Mouse (Mus musculus) heart, adult 2 months (tissue): ENCODE measurements around the gene Asb10. TPM values are rescaled to one million over a fixed set of nuclear protein-coding genes. Genes with fewer than 3 reads are reported as not detected.

Experiments
- DNase-seq, 2 experiments: peaks; one replicate each; pipeline ENCODE4 v3.0.0; 2021
- H3K27ac ChIP-seq: fragments of 200-600 bp; 2 replicates; pipeline ENCODE4 v1.8.1; 2022
- H3K27me3 ChIP-seq: fragments of 200-500 bp; 2 replicates; pipeline ENCODE4 v1.6.1; 2012; ENCODE audit warnings: mild to moderate bottlenecking, low read length, inconsistent platforms, mixed read lengths; ENCODE audit not compliant: control insufficient read depth, insufficient read depth
- H3K36me3 ChIP-seq: fragments of 200-500 bp; 2 replicates; pipeline ENCODE4 v1.6.1; 2012; ENCODE audit warnings: low read length, inconsistent platforms; ENCODE audit not compliant: control insufficient read depth, insufficient read depth
- H3K4me1 ChIP-seq: fragments of 200-500 bp; 2 replicates; pipeline ENCODE4 v1.6.1; 2011; ENCODE audit warnings: low read length; ENCODE audit not compliant: control insufficient read depth, insufficient read depth
- H3K4me3 ChIP-seq: fragments of 200-600 bp; 2 replicates; pipeline ENCODE4 v1.8.1; 2022
- H3K79me2 ChIP-seq: fragments of 200-500 bp; replicated peaks from 2 replicates; pipeline ENCODE4 v1.6.1; 2012; ENCODE audit warnings: mild to moderate bottlenecking, inconsistent platforms, low read length, moderate library complexity, mixed read lengths; ENCODE audit not compliant: control insufficient read depth, insufficient read depth
- H3K9ac ChIP-seq: fragments of 200-500 bp; 2 replicates; pipeline ENCODE4 v1.6.1; 2012; ENCODE audit warnings: low read depth, mild to moderate bottlenecking, control low read depth, inconsistent platforms, low read length, mixed read lengths
- CTCF ChIP-seq: fragments of 200-600 bp; IDR thresholded peaks from 2 replicates; pipeline ENCODE4 v1.8.1; 2022; ENCODE audit warnings: antibody characterized with exemption, mild to moderate bottlenecking, moderate library complexity
- EP300 ChIP-seq: fragments of 200-500 bp; IDR thresholded peaks from 2 replicates; pipeline ENCODE4 v1.6.1; 2011; ENCODE audit warnings: low read depth, low read length, control low read depth; ENCODE audit not compliant: insufficient read depth
- POLR2A ChIP-seq: fragments of 200-500 bp; IDR thresholded peaks from 2 replicates; pipeline ENCODE4 v1.6.1; 2011; ENCODE audit warnings: mild to moderate bottlenecking, low read depth, low read length, control low read depth; ENCODE audit not compliant: insufficient read depth
- WGBS: fragments of 180-500 bp; shearing (Covaris S2); methylation state at CpG from one replicate; pipeline ENCODE4 v1.1.7; 2018; 5-methylcytosine and 5-hydroxymethylcytosine counted together
- intact Hi-C: fragments of 180-260 bp; cut with DNase I; formaldehyde crosslinking; loops from one replicate; pipeline ENCODE4 v1.15.1; 2025
- polyA plus RNA-seq: library from polyadenylated mRNA; depleted of rRNA; stranded (reverse); fragments of >200 nt; gene quantifications from 2 replicates; pipeline ENCODE4 v1.2.3, GENCODE M21; 2012
- total RNA-seq, 2 experiments: library from RNA; stranded (reverse); gene quantifications; 2 replicates each; pipeline ENCODE4 v1.2.3; 2021

Asb10 gene
- total and polyA plus RNA-seq, 3 experiments, result 80.8 to 138 (median 93.5) TPM

- WGBS, result 39% methylated on average over 5 of the region's 5 CpGs
- no peaks in the 10 kb centered on the region for H3K36me3 ChIP-seq
- peaks cover 2% of the 10 kb centered on the region; the same call in 1 of the 2 replicates for H3K4me1 ChIP-seq
- TF ChIP-seq POLR2A, result no peak
- no peak for TF ChIP-seq CTCF
- no peak for TF ChIP-seq EP300
- no peaks in the 10 kb centered on the region for H3K79me2 ChIP-seq
- H3K27me3 ChIP-seq, result no peaks in the 10 kb centered on the region
- H3K4me3 ChIP-seq, result no peak overlapping the region
- no peak overlapping the region for H3K9ac ChIP-seq
- H3K27ac ChIP-seq, result no peak overlapping the region
- no peak for DNase-seq
- intact Hi-C loops, result no loop called here
These were observed 13.0 kb upstream of the Asb10 start for GRCm38 (mm10) chr5:24553621-24554244.

- 67% methylated on average over 2 of the region's 2 CpGs for WGBS
These were observed 10.5 kb upstream of the Asb10 start for GRCm38 (mm10) chr5:24551317-24551688.

GRCm38 (mm10) chr5:24550598-24551316 lies 10.0 kb upstream of the Asb10 start:
- Histone ChIP-seq H3K9ac (no peak overlapping the region), H3K4me3 (no peak overlapping the region), H3K27ac (no peak overlapping the region), H3K27me3 (no peaks in the 10 kb centered on the region), H3K4me1 (peaks cover 2% of the 10 kb centered on the region; the same call in 1 of the 2 replicates), H3K36me3 (no peaks in the 10 kb centered on the region), H3K79me2 (no peaks in the 10 kb centered on the region)
- intact Hi-C loops, result no loop called here
- 23% methylated on average over 26 of the region's 26 CpGs for WGBS
- DNase-seq, result peak; percentile 45 to 54
- TF ChIP-seq POLR2A (no peak), EP300 (no peak), CTCF (no peak)

More at GRCm38 (mm10) chr5:24551317-24551688, 10.5 kb upstream of the Asb10 start:
- intact Hi-C loops, result no loop called here
- H3K79me2 ChIP-seq, result no peaks in the 10 kb centered on the region
- no peak overlapping the region for H3K27ac ChIP-seq
- H3K9ac ChIP-seq, result no peak overlapping the region
- peaks cover 2% of the 10 kb centered on the region; the same call in 1 of the 2 replicates for H3K4me1 ChIP-seq
- H3K36me3 ChIP-seq, result no peaks in the 10 kb centered on the region
- no peak for DNase-seq
- H3K4me3 ChIP-seq, result no peak overlapping the region
- TF ChIP-seq CTCF, result no peak
- TF ChIP-seq EP300, result no peak
- H3K27me3 ChIP-seq, result no peaks in the 10 kb centered on the region

GRCm38 (mm10) chr5:24542643-24543042 lies 1.9 kb upstream of the Asb10 start:
- H3K79me2 ChIP-seq, result no peaks in the 10 kb centered on the region
- no peak overlapping the region for H3K27ac ChIP-seq
- no peaks in the 10 kb centered on the region for H3K36me3 ChIP-seq
- TF ChIP-seq CTCF (no peak), EP300 (no peak), POLR2A (no peak)
- H3K4me1 ChIP-seq, result peaks cover 3% of the 10 kb centered on the region
- DNase-seq, result no peak
- no peak overlapping the region for H3K9ac ChIP-seq
- WGBS, result 82% methylated on average over 7 of the region's 7 CpGs
- H3K27me3 ChIP-seq, result no peaks in the 10 kb centered on the region
- H3K4me3 ChIP-seq, result no peak overlapping the region
- intact Hi-C loops, result loop anchor here (5.0 kb wide), 1 partner anchor 35 kb away; the partner anchor contains the start of gene Abcf2

- Histone ChIP-seq H3K4me1 (peaks cover 5% of the 10 kb centered on the region), H3K36me3 (no peaks in the 10 kb centered on the region), H3K4me3 (peak overlapping the region; percentile 23; the same call in 1 of the 2 replicates), H3K27me3 (no peaks in the 10 kb centered on the region), H3K9ac (peak overlapping the region; percentile 3; the same call in 1 of the 2 replicates), H3K27ac (peak overlapping the region; percentile 90), H3K79me2 (no peaks in the 10 kb centered on the region)
- intact Hi-C loops, result loop anchor here (5.0 kb wide), 1 partner anchor 36 kb away; the partner anchor contains the start of gene Abcf2
- TF ChIP-seq CTCF (no peak), POLR2A (no peak), EP300 (no peak)
- peak in 1 of 2 experiments; percentile 39 for DNase-seq
- WGBS, result 8% methylated on average over 6 of the region's 6 CpGs
These were observed 379 bp upstream of the Asb10 start for GRCm38 (mm10) chr5:24541144-24541569.

- H3K4me1 ChIP-seq, result peaks cover 5% of the 10 kb centered on the region
- DNase-seq, result no peak
- H3K36me3 ChIP-seq, result no peaks in the 10 kb centered on the region
- peak overlapping the region; percentile 90 for H3K27ac ChIP-seq
- no peaks in the 10 kb centered on the region for H3K27me3 ChIP-seq
- intact Hi-C loops, result loop anchor here (5.0 kb wide), 1 partner anchor 38 kb away; the partner anchor contains the start of gene Abcf2
- peak overlapping the region; percentile 71 for H3K9ac ChIP-seq
- 56% methylated on average over 22 of the region's 22 CpGs for WGBS
- H3K79me2 ChIP-seq, result no peaks in the 10 kb centered on the region
- TF ChIP-seq EP300 (no peak), POLR2A (no peak), CTCF (no peak)
- H3K4me3 ChIP-seq, result peak overlapping the region; percentile 46
These were observed 1.0 kb downstream of the Asb10 start for GRCm38 (mm10) chr5:24539571-24540296.
